Mouse (Mus musculus) left cerebral cortex, postnatal 10 days (tissue): ENCODE results near the gene Fmc1. TPM values are rescaled to one million over a fixed set of nuclear protein-coding genes. Genes with fewer than 3 reads are reported as not detected.
"Not testable (repeated sequence)": the region's sequence is repeated elsewhere in the genome, so short reads cannot be mapped to it uniquely, and the experiment has no call there.

Experiments
- DNase-seq, 2 experiments: peaks; one replicate each; pipeline ENCODE4 v3.0.0; 2021 to 2022; ENCODE audit warnings: low spot score in 2 of 2, mixed read lengths in 1 of 2; ENCODE audit errors: extremely low spot score in 1 of 2
- intact Hi-C: fragments of 180-260 bp; cut with DNase I; formaldehyde crosslinking; loops from one replicate; pipeline ENCODE4 v1.15.1; 2025
- total RNA-seq, 2 experiments: library from RNA; stranded (reverse); gene quantifications; 2 replicates each; pipeline ENCODE4 v1.2.3; 2021

Gene Fmc1
- total RNA-seq = 10 to 100 TPM; 53.2 to 61.3 TPM

GRCm38 (mm10) chr6:38533428-38534405 is at the start of gene Fmc1:
TSS of gene Fmc1 (plus strand) at chr6:38533502.
- intact Hi-C loops = loop anchor here (5.0 kb wide), 1 partner anchor 164 kb away; no protein-coding TSS in a partner anchor
- DNase-seq = peak; percentile 98 to 99

DNA sequence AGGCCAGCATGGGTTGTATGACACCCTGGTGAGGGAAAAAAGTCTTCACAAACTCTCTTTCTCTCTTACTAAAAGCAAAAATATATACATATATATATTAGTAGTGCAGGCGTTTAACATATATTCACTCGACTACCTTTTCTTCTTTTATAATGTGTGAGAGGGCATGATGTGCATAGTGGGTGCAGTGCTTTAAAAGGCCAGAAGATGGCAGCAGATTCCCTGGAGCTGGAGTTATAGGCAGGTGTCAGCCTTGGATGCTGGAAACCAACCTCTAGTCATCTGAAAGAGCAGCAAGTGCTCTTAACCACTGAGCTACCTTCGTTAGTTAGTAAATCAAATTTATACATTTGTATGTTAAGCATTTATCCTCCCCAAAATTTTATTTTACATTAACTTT is 40.8 kb upstream of the Fmc1 start:
- intact Hi-C loops = no loop called here
- peak in 1 of 2 experiments; percentile 30 for DNase-seq

DNA sequence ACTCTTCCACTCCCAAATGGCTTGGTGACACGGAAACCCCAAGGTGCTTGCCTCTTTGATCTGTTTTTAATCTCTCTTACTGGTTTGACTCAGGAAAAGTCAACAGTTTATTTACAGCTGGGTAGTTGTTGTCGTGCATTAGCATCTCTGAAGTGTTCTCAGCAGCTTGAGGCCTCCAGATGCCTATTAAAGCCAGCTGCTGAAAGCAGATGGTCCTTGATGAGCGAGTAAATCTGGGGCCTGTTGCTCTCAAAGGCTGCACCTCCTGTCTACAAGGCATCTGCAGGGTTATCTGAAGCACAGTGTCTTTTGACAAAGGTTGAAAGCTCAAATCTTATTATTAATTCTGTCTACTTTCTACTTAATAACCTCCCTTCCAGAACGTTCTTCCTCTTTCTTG is 37.7 kb upstream of the Fmc1 start:
- DNase-seq = no peak
- intact Hi-C loops = no loop called here

DNA sequence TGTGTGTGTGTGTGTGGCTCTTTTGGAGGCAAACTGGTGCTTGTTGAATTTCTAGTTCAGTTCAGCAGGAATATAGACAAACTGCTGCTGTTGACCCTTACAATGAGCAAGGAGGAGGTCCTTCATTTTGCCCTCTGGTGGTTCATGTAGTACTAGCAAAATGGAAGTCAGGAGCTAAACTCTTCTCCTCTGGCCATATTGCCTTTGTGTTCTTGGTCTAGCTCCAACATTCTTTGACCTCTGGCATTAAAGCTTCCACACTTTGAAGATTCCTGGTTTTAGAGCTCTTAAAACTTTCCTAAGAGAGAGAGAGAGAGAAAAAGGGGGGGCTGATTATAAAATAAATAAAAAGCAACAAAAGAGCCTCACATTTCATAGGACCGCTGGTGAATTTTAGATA is 21.2 kb upstream of the Fmc1 start:
- intact Hi-C loops = no loop called here
- DNase-seq = no peak

- intact Hi-C loops = no loop called here
- DNase-seq = no peak
Observed at GRCm38 (mm10) chr6:38512830-38513229, 20.5 kb upstream of the Fmc1 start.

DNA sequence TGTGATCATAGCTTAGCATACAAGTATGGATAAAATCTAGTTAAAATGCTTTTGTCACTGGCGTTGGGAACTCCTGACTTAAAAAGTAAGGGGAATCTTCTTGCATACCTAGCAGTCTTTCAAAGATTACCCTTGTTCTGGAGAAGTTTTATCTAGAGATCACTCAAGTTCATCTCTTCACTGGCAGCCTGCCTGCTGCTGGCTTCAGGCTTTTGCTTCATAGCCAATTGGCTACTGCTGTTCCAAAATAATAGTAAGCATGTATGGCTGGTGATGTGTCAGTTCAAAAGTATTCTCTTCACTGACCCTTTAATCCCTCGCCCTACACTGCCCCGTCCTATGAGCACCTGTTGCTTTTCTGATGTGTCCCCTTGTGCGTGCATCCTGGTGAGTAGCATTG is 18.1 kb upstream of the Fmc1 start:
- intact Hi-C loops = no loop called here
- no peak for DNase-seq

- intact Hi-C loops = no loop called here
- peak in 1 of 2 experiments; percentile 32 for DNase-seq
Observed at GRCm38 (mm10) chr6:38523851-38524250, 9.5 kb upstream of the Fmc1 start.

DNA sequence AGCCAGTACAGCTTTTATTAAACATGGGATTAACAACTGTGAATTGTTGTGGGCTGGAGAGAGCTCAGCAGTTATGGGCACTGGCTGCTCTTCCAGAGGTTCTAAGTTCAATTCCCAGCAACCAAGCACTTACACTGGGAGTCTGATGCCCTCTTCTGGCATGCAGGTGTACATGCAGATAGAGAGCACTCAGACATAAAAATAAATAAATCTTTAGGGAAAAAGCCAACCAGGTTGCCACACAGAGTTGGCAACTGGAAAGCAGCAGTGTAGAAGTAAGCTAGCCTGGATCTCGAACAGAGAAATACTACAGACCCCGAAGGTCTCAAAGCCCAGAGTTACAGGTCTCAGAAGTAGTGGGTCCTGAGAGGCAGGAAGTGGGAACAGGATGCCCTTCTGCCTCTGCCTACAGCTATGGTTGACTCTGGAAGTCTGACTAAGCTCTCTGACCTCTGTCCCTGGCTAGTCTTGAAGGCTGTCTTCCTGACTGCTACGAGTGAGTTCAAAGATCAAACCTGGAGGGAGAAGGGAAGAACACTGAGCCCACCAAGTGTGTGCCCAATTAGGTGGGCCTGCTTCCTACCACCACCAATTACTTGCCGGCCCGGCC is 2.0 kb upstream of the Fmc1 start:
- DNase-seq = peak in 1 of 2 experiments; percentile 12
- intact Hi-C loops = loop anchor here (5.0 kb wide), 1 partner anchor 166 kb away; no protein-coding TSS in a partner anchor

- intact Hi-C loops = loop anchor here (5.0 kb wide), 1 partner anchor 165 kb away; no protein-coding TSS in a partner anchor
- peak; percentile 9 to 51 for DNase-seq
Observed at GRCm38 (mm10) chr6:38532500-38533420, 542 bp upstream of the Fmc1 start.

GRCm38 (mm10) chr6:38534640-38535365 is 1.5 kb downstream of the Fmc1 start:
- intact Hi-C loops = loop anchor here (5.0 kb wide), 1 partner anchor 162 kb away; no protein-coding TSS in a partner anchor
- DNase-seq = peak; percentile 91 to 97

- intact Hi-C loops = no loop called here
- DNase-seq = no peak
Observed at GRCm38 (mm10) chr6:38535366-38535690, 2.0 kb downstream of the Fmc1 start.

DNA sequence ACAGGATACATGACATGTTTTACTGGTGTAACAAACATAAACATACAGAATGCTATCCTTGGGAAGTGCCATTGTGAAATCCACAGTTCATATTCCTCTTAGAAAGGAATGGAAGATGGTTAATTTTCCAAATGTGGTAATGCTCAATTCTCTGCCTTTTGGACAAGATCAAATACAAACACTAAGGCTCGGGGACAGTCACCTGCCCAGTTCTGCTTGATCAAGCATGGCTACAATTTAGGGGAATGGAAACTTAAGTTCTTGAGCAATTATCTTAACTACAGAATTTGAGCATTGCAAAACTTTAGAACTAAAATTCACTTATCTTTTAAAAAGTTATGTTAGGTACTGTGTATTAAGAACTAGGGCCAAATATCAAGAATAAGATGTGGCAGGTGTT is 2.5 kb downstream of the Fmc1 start:
- no peak for DNase-seq
- intact Hi-C loops = no loop called here

- DNase-seq, intact Hi-C loops: not testable (repeated sequence)
Observed at GRCm38 (mm10) chr6:38544141-38544540, 10.8 kb downstream of the Fmc1 start.

GRCm38 (mm10) chr6:38547005-38547404 is 13.7 kb downstream of the Fmc1 start:
- not testable (repeated sequence) for DNase-seq

DNA sequence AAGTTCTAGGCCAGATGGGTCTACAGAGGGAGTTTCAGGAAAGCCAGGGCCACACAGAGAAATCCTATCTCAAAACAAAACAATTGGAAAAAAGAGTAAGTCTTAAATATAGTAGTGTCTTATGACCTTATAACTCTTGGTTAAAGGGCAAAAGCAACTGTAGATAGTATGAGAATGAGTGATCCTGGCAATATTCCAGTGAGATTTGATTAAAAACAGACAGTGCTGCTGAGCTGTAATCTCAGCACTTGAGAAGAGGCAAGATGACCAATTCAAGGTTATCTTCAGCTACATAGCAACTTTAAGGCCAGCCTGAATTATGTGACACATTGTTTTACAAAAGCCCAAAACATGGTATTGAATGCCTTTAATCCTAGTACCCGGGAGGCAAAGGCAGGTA is 14.4 kb downstream of the Fmc1 start:
- intact Hi-C loops = no loop called here
- DNase-seq = no peak

More at GRCm38 (mm10) chr6:38547005-38547404, 13.7 kb downstream of the Fmc1 start:
- intact Hi-C loops = not testable (repeated sequence)

DNA sequence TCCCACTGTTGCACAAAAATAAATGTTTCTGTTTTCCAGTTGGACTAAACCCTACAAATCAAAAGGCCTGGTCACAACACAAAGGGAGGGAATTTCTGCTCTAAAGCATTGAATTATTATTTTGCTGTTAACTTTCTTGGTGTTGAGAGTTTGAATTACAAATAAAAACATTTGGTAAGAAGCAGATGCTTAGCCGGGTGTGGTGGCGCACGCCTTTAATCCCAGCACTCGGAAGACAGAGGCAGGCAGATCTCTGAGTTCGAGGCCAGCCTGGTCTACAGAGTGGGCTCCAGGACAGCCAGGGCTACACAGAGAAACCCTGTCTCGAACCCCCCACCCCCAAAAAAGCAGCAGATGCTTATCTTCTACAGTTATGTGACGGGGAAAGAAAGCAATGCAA is 15.3 kb downstream of the Fmc1 start:
- intact Hi-C loops, DNase-seq: not testable (repeated sequence)

- DNase-seq, intact Hi-C loops: not testable (repeated sequence)
Observed at GRCm38 (mm10) chr6:38549840-38550239, 16.5 kb downstream of the Fmc1 start.
